Mouse (Mus musculus) erythroblast, embryonic 14.5 days (primary cell): Measurements from ENCODE around the gene Prps2.

Experiments used
- GATA1 ChIP-seq: IDR thresholded peaks from 2 replicates; pipeline ENCODE4 v1.6.1; 2012; ENCODE audit warnings: low read length, inconsistent platforms, mixed read lengths
- TAL1 ChIP-seq: IDR thresholded peaks from 3 replicates; pipeline ENCODE4 v1.6.1; 2012; ENCODE audit warnings: low read length, inconsistent platforms, mixed read lengths

- TF ChIP-seq GATA1 (no peak), TAL1 (no peak)
Measured at GRCm38 (mm10) chrX:167394940-167395339, 12.4 kb upstream of the Prps2 start.
